Mouse (Mus musculus): Measurements from ENCODE around the gene Gm136. TPM values are rescaled to one million over a fixed set of nuclear protein-coding genes. Genes with fewer than 3 reads are reported as not detected.

The Gm136 gene
- polyA plus RNA-seq, 1 experiment = not detected

DNA sequence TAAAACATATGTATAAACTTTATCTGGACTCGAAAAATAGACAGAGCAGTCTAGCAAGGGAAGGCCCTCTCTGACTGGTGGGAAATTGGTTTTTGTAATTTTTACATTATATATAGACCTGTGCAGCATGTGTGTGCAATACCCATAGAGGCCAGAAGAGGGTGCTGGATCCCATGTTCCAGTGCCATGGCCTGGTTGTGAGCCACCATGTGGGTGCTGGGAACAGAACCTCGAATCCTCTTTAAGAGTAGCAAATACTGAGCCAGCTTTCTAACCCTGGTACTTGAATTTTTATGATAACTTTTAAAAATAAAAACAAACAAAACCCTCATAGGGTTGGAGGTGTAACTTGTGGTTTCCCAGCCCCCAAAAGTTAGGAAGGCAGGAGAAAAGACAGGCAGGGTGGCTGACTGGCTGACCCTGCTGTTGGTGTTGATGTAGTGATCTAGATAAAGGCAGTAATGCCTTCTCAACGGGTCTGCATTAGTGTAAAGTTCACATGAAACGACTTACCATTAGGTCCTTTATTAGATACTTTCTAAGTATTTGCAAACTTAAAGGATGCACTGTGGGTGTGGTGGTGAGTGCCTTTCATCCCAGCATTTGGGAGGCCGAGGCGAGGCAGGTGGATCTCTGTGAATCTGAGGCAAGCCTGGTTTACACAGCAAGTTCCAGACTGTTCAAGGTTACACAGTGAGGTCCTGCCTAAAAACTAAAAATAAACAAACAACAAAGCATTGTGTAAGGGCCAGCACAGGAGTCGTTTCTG is 35.8 kb downstream of the Gm136 start:
- Histone ChIP-seq H3K9me3 (replicated peaks; ENCODE audit: control insufficient read depth, insufficient read depth, low read length, poor library complexity, severe bottlenecking) (peaks cover 18% of the 10 kb centered on the region), H3K4me1 (ENCODE audit: control insufficient read depth, insufficient read depth, low read length) (no peaks in the 10 kb centered on the region), H3K27ac (ENCODE audit: insufficient read depth, low read length) (no peak overlapping the region), H3K9ac (ENCODE audit: low read depth, poor library complexity, severe bottlenecking) (no peak overlapping the region), H3K4me3 (ENCODE audit: low read depth, low read length) (no peak overlapping the region), H3K27me3 (ENCODE audit: control insufficient read depth, insufficient read depth, low read length, poor library complexity, severe bottlenecking) (no peaks in the 10 kb centered on the region), H3K36me3 (ENCODE audit: control insufficient read depth, insufficient read depth, low read length, poor library complexity, severe bottlenecking) (no peaks in the 10 kb centered on the region)
- TF ChIP-seq CTCF (IDR thresholded peaks at IDR 0.05; ENCODE audit: low read depth, low read length) = peak; percentile 15
- no peak for TF ChIP-seq EP300 (IDR thresholded peaks at IDR 0.05; ENCODE audit: insufficient read depth, low read depth, low read length)

DNA sequence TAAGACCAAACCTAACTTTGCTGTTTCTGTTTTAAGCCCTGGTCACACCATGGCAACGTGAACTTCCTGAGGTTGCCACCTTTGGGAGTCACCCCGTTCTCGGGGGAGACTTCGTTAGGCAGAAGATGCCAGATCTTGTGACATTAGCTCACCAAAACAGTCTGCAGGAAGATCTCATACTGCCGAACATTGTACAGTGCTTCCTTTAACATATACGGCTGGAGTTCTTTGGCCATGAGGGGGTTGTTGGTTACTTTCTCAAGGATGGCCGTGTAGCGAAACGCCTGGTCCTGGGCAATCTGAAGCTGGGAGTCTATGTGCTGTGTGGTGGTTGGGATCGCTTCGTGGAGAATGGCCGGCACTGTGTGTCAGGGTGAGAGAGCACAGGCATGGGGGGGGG is 36.6 kb downstream of the Gm136 start:
- Histone ChIP-seq H3K9me3 (replicated peaks; ENCODE audit: control insufficient read depth, insufficient read depth, low read length, poor library complexity, severe bottlenecking) (peaks cover 18% of the 10 kb centered on the region), H3K4me1 (ENCODE audit: control insufficient read depth, insufficient read depth, low read length) (no peaks in the 10 kb centered on the region), H3K27ac (ENCODE audit: insufficient read depth, low read length) (no peak overlapping the region), H3K9ac (ENCODE audit: low read depth, poor library complexity, severe bottlenecking) (no peak overlapping the region), H3K4me3 (ENCODE audit: low read depth, low read length) (no peak overlapping the region), H3K36me3 (ENCODE audit: control insufficient read depth, insufficient read depth, low read length, poor library complexity, severe bottlenecking) (no peaks in the 10 kb centered on the region), H3K27me3 (ENCODE audit: control insufficient read depth, insufficient read depth, low read length, poor library complexity, severe bottlenecking) (no peaks in the 10 kb centered on the region)
- no peak for TF ChIP-seq EP300 (IDR thresholded peaks at IDR 0.05; ENCODE audit: insufficient read depth, low read depth, low read length)
- TF ChIP-seq POLR2A (IDR thresholded peaks at IDR 0.05; ENCODE audit: insufficient read depth, low read length) = no peak
- TF ChIP-seq CTCF (IDR thresholded peaks at IDR 0.05; ENCODE audit: low read depth, low read length) = no peak

GRCm38 (mm10) chr4:34715062-34715461 is 41.0 kb downstream of the Gm136 start:
- Histone ChIP-seq H3K27me3 (ENCODE audit: control insufficient read depth, insufficient read depth, low read length, poor library complexity, severe bottlenecking) (no peaks in the 10 kb centered on the region), H3K9ac (ENCODE audit: low read depth, poor library complexity, severe bottlenecking) (no peak overlapping the region), H3K4me1 (ENCODE audit: control insufficient read depth, insufficient read depth, low read length) (no peaks in the 10 kb centered on the region), H3K36me3 (ENCODE audit: control insufficient read depth, insufficient read depth, low read length, poor library complexity, severe bottlenecking) (no peaks in the 10 kb centered on the region), H3K4me3 (ENCODE audit: low read depth, low read length) (no peak overlapping the region), H3K9me3 (replicated peaks; ENCODE audit: control insufficient read depth, insufficient read depth, low read length, poor library complexity, severe bottlenecking) (peaks cover 14% of the 10 kb centered on the region), H3K27ac (ENCODE audit: insufficient read depth, low read length) (no peak overlapping the region)
- TF ChIP-seq POLR2A (IDR thresholded peaks at IDR 0.05; ENCODE audit: insufficient read depth, low read length) = no peak
- TF ChIP-seq EP300 (IDR thresholded peaks at IDR 0.05; ENCODE audit: insufficient read depth, low read depth, low read length) = no peak
- no peak for TF ChIP-seq CTCF (IDR thresholded peaks at IDR 0.05; ENCODE audit: low read depth, low read length)

GRCm38 (mm10) chr4:34708127-34708526 is 47.9 kb downstream of the Gm136 start:
- Histone ChIP-seq H3K36me3 (ENCODE audit: control insufficient read depth, insufficient read depth, low read length, poor library complexity, severe bottlenecking) (no peaks in the 10 kb centered on the region), H3K27me3 (ENCODE audit: control insufficient read depth, insufficient read depth, low read length, poor library complexity, severe bottlenecking) (no peaks in the 10 kb centered on the region), H3K9ac (ENCODE audit: low read depth, poor library complexity, severe bottlenecking) (no peak overlapping the region), H3K9me3 (replicated peaks; ENCODE audit: control insufficient read depth, insufficient read depth, low read length, poor library complexity, severe bottlenecking) (no peaks in the 10 kb centered on the region), H3K4me1 (ENCODE audit: control insufficient read depth, insufficient read depth, low read length) (no peaks in the 10 kb centered on the region), H3K4me3 (ENCODE audit: low read depth, low read length) (no peak overlapping the region), H3K27ac (ENCODE audit: insufficient read depth, low read length) (no peak overlapping the region)
- TF ChIP-seq EP300 (IDR thresholded peaks at IDR 0.05; ENCODE audit: insufficient read depth, low read depth, low read length) (no peak), POLR2A (IDR thresholded peaks at IDR 0.05; ENCODE audit: insufficient read depth, low read length) (no peak), CTCF (IDR thresholded peaks at IDR 0.05; ENCODE audit: low read depth, low read length) (no peak)

DNA sequence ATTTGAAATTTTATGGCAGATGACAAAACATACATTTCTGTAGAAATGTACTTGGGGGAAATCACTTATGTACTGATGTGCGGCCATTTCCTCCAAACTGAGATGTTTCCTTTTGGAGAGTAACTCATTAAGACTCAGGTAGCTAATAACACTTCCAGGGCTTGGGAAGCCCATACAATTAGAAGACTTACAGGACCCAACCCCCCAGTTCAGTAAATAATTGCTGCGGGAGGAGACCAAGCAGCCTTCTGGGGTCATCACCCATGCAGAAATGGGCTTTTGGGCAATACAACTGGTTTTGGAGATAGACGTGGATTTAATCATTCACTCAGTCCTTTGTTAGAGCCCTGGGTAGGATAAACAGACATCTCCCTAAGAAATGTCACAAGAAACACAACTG is 48.8 kb downstream of the Gm136 start:
- no peak overlapping the region for H3K9ac ChIP-seq (ENCODE audit: low read depth, poor library complexity, severe bottlenecking)
- H3K4me1 ChIP-seq (ENCODE audit: control insufficient read depth, insufficient read depth, low read length) = no peaks in the 10 kb centered on the region
- H3K27ac ChIP-seq (ENCODE audit: insufficient read depth, low read length) = no peak overlapping the region
- TF ChIP-seq POLR2A (IDR thresholded peaks at IDR 0.05; ENCODE audit: insufficient read depth, low read length) (no peak), EP300 (IDR thresholded peaks at IDR 0.05; ENCODE audit: insufficient read depth, low read depth, low read length) (no peak), CTCF (IDR thresholded peaks at IDR 0.05; ENCODE audit: low read depth, low read length) (no peak)
- H3K27me3 ChIP-seq (ENCODE audit: control insufficient read depth, insufficient read depth, low read length, poor library complexity, severe bottlenecking) = no peaks in the 10 kb centered on the region
- no peak overlapping the region for H3K4me3 ChIP-seq (ENCODE audit: low read depth, low read length)
- no peaks in the 10 kb centered on the region for H3K9me3 ChIP-seq (replicated peaks; ENCODE audit: control insufficient read depth, insufficient read depth, low read length, poor library complexity, severe bottlenecking)
- no peaks in the 10 kb centered on the region for H3K36me3 ChIP-seq (ENCODE audit: control insufficient read depth, insufficient read depth, low read length, poor library complexity, severe bottlenecking)

GRCm38 (mm10) chr4:34703029-34703428 is 53.0 kb downstream of the Gm136 start:
- H3K4me3 ChIP-seq (ENCODE audit: low read depth, low read length) = no peak overlapping the region
- H3K27me3 ChIP-seq (ENCODE audit: control insufficient read depth, insufficient read depth, low read length, poor library complexity, severe bottlenecking) = no peaks in the 10 kb centered on the region
- no peaks in the 10 kb centered on the region for H3K36me3 ChIP-seq (ENCODE audit: control insufficient read depth, insufficient read depth, low read length, poor library complexity, severe bottlenecking)
- H3K9me3 ChIP-seq (replicated peaks; ENCODE audit: control insufficient read depth, insufficient read depth, low read length, poor library complexity, severe bottlenecking) = no peaks in the 10 kb centered on the region
- TF ChIP-seq EP300 (IDR thresholded peaks at IDR 0.05; ENCODE audit: insufficient read depth, low read depth, low read length) (no peak), POLR2A (IDR thresholded peaks at IDR 0.05; ENCODE audit: insufficient read depth, low read length) (no peak), CTCF (IDR thresholded peaks at IDR 0.05; ENCODE audit: low read depth, low read length) (no peak)
- no peak overlapping the region for H3K9ac ChIP-seq (ENCODE audit: low read depth, poor library complexity, severe bottlenecking)
- H3K27ac ChIP-seq (ENCODE audit: insufficient read depth, low read length) = no peak overlapping the region
- no peaks in the 10 kb centered on the region for H3K4me1 ChIP-seq (ENCODE audit: control insufficient read depth, insufficient read depth, low read length)

All from ES-Bruce4 (cell line).